Mouse (Mus musculus) heart, adult 8-10 months (tissue): ENCODE data around the gene Megf6. TPM values are rescaled to one million over a fixed set of nuclear protein-coding genes. Genes with fewer than 3 reads are reported as not detected.

Experiments used
- total RNA-seq, 4 experiments: library from RNA; stranded (reverse); gene quantifications; 2 replicates each; pipeline ENCODE4 v1.2.4; 2022

Megf6 gene
- total RNA-seq, 4 experiments from 2014 or later: 6.6 to 9.5 (median 7.1) TPM

Other genes starting within 250 kb of the Megf6 start
- 10 to 100 TPM; 13.1 to 19.2 (median 14.2) TPM for gene A430005L14Rik, start 213.5 kb upstream of the Megf6 start, total RNA-seq
- 1 to 10 TPM; 1.1 to 5.3 (median 2.0) TPM for gene Dffb, start 195.6 kb upstream of the Megf6 start, total RNA-seq
- 10 to 100 TPM; 29.4 to 34.6 (median 32.1) TPM for gene Cep104, start 195.5 kb upstream of the Megf6 start, total RNA-seq
- 10 to 100 TPM; 30.6 to 37.7 (median 32.4) TPM for gene Lrrc47, start 159.0 kb upstream of the Megf6 start, total RNA-seq
- 1 to 10 TPM; 4.5 to 9.7 (median 6.5) TPM for gene Smim1, start 144.5 kb upstream of the Megf6 start, total RNA-seq
- not detected for gene Ccdc27, start 128.1 kb upstream of the Megf6 start, total RNA-seq
- gene Trp73, start 30.5 kb upstream of the Megf6 start, total RNA-seq: not detected
- 10 to 100 TPM; 11.9 to 14.6 (median 12.7) TPM for gene Wrap73, start 28.4 kb upstream of the Megf6 start, total RNA-seq
- gene Tprgl, start 10.1 kb upstream of the Megf6 start, total RNA-seq: 100 to 1,000 TPM; 125 to 142 (median 127) TPM
- gene Arhgef16, start 130.9 kb downstream of the Megf6 start, total RNA-seq: 1 to 10 TPM in 1 of 4 experiments, under 1 TPM in 3; 0.47 to 1.2 (median 0.53) TPM
- not detected for gene B230104I21Rik, start 165.4 kb downstream of the Megf6 start, total RNA-seq